Mouse (Mus musculus): ENCODE measurements at regions not wholly inside any gene's neighbourhood (a gene's known extent, or its start where the extent isn't known, plus 50 kb on each side); places are given as distances from the start of the nearest gene placed in this dataset.

DNA sequence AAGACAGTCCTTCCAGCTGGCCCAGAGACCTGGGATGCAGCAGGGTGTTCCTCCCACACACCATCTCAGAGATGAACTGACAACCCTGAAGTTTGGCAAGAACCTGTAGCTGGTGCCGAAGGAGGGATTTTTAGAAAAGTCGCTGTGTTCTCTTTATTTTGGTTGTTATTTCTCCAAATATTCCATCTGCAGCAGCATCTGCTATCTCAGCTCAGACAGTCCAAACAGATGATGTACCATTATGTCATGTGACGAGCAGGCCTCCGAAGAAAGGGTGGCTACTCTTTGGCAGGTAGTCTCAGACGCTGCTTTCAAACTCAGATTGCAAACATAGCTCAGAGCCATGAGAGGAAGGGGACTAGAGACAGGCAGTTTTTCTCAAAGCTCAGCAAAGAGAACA, 690.1 kb upstream of the Intu start:
- no peak for TF ChIP-seq POLR2A (IDR thresholded peaks at IDR 0.05; ENCODE audit: insufficient read length, low read depth)
- TF ChIP-seq E2F4 (IDR thresholded peaks at IDR 0.05; ENCODE audit: insufficient read depth): no peak
- TF ChIP-seq USF1 (IDR thresholded peaks at IDR 0.05; ENCODE audit: low read depth): no peak
- no peak for TF ChIP-seq TCF12 (IDR thresholded peaks at IDR 0.05; ENCODE audit: insufficient read depth, poor library complexity, severe bottlenecking)
- no peak for TF ChIP-seq POLR2AphosphoS2 (IDR thresholded peaks at IDR 0.05; ENCODE audit: insufficient read length, low read depth)

Data from myocyte (in vitro differentiated cells).